Mouse (Mus musculus): ENCODE measurements at regions not wholly inside any gene's neighbourhood (a gene's known extent, or its start where the extent isn't known, plus 50 kb on each side); places are given as distances from the start of the nearest gene placed in this dataset.

DNA sequence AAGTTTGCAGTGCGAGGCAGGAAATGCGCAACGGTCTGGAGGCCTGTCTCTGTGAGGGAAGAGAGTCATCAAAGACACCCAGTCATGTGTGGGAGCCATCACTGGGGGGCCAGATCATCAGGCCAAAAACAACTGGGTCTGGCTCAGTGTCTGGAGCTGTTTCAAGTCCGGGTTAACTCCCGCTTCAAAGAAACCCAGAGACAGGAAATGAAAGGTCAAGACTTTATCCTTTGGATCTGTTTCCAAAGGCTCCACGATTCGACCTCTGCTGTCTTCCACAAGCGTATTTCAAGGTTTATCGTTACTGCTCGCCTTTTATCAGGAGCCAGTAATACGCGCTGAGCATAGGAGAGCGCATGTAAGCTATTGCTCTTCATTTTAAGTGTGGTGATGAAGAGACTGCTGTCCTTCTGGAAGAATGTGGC, 325.7 kb downstream of the Adamts20 start:
- TF ChIP-seq CTCF (IDR thresholded peaks at IDR 0.05; ENCODE audit: borderline replicate concordance, extremely low read depth, insufficient read depth, insufficient read length) (no peak), POLR2A (IDR thresholded peaks at IDR 0.05; ENCODE audit: borderline replicate concordance, extremely low read depth, insufficient read depth, insufficient read length, poor library complexity, severe bottlenecking) (no peak)
